Mouse (Mus musculus): ENCODE data around the gene Smagp.

DNA sequence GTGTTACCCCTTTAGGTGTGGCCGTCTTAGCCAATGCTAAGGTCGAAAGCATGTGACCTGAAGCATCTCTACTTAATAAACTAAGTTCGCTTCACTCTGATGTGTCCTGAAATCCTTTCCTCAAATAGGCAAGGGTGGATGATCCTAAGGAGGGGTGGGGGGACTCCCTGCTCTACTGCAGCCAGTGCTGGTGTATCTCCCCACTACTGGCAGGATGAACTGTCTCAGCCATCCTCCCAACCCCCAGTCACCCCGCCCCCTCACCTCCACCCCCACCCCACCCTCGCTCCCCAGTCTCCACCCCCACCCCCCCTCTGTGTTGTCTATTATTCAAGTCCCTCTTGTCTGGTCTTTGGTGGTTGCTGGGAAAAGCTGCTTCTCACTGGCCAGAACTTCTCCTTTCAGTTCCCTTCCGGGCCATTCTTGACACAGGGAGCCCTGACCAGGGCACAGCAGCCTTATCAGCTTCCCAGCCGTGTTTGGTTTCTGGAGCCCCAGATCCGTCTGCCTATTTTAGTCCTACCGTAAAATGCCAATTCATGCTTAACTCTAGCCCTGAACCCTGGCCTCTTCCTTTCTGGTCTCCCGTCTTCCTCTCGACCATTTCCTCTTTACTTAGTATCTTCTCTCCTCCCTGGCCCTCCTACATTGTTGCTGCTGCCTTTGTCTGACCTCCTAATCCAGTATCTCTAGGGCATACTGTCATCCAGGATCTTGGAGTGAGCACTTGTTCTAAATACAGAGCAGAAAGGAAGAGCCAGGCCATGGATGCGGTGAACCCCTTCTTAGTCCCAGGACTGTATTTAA, 37.0 kb upstream of the Smagp start:
- TF ChIP-seq CTCF (IDR thresholded peaks at IDR 0.05; ENCODE audit: low read depth) (no peak), EP300 (IDR thresholded peaks at IDR 0.05; ENCODE audit: low read depth) (no peak)

Measured in heart, postnatal 0 days (tissue).